Mouse (Mus musculus): ENCODE measurements around the gene Slc34a3.

GRCm38 (mm10) chr2:25233421-25233820, 743 bp downstream of the Slc34a3 start:
- TF ChIP-seq CTCF (IDR thresholded peaks at IDR 0.05; ENCODE audit: control insufficient read depth, insufficient read depth, low read length) (no peak), POLR2A (IDR thresholded peaks at IDR 0.05; ENCODE audit: borderline replicate concordance, control insufficient read depth, low read depth, low read length) (no peak)

Measured in bone marrow, adult 2 months (tissue).